Mouse (Mus musculus) megakaryocyte-erythroid progenitor cell, adult 5 weeks (primary cell): ENCODE measurements around the gene Ano9. TPM values are rescaled to one million over a fixed set of nuclear protein-coding genes. Genes with fewer than 3 reads are reported as not detected.

ENCODE experiments used
- polyA plus RNA-seq: library from polyadenylated mRNA; stranded (reverse); fragments of >175 nt; gene quantifications from 2 replicates; pipeline ENCODE4 v1.2.3, GENCODE M21; 2012

Gene Ano9
- polyA plus RNA-seq: not detected in 2 replicates

GRCm38 (mm10) chr7:141117636-141118035 is at the start of gene Ano9:
Gene Ano9 (minus strand): TSS chr7:141117806.

GRCm38 (mm10) chr7:141122245-141122644 is 4.6 kb upstream of the Ano9 start, which contains the start of gene Ptdss2:
Gene Ptdss2 (plus strand): TSS chr7:141122382.

GRCm38 (mm10) chr7:141099911-141100691 is 17.5 kb downstream of the Ano9 start, which contains the start of gene Sigirr:
Gene Sigirr (minus strand): TSS chr7:141100572.

GRCm38 (mm10) chr7:141077841-141078240 is 39.8 kb downstream of the Ano9 start, which contains the start of gene Pkp3:
Gene Pkp3 (plus strand): TSS chr7:141078218.

GRCm38 (mm10) chr7:141060426-141061242 is 57.0 kb downstream of the Ano9 start, which contains the start of gene B4galnt4:
Gene B4galnt4 (plus strand): TSS chr7:141061104.

Other genes starting within 250 kb of the Ano9 start
- gene Psmd13, start 235.8 kb downstream of the Ano9 start, polyA plus RNA-seq: 72.0 and 88.0 TPM in 2 replicates
- 87.3 and 88.0 TPM in 2 replicates for gene Sirt3, start 235.5 kb downstream of the Ano9 start, polyA plus RNA-seq
- not detected in 2 replicates for gene Cox8b, start 217.4 kb downstream of the Ano9 start, polyA plus RNA-seq
- 0.11 and 0.89 TPM in 2 replicates for gene Nlrp6, start 196.9 kb downstream of the Ano9 start, polyA plus RNA-seq
- 12.1 and 13.0 TPM in 2 replicates for gene Pgghg, start 176.4 kb downstream of the Ano9 start, polyA plus RNA-seq
- 0.30 and 0.40 TPM in 2 replicates for gene Ifitm5, start 167.5 kb downstream of the Ano9 start, polyA plus RNA-seq
- gene Gm45717, start 161.9 kb downstream of the Ano9 start, polyA plus RNA-seq: not detected in 2 replicates
- 395 and 470 TPM in 2 replicates for gene Ifitm2, start 161.8 kb downstream of the Ano9 start, polyA plus RNA-seq
- gene Ifitm1, start 150.6 kb downstream of the Ano9 start, polyA plus RNA-seq: 21.2 and 24.3 TPM in 2 replicates
- 34.6 and 44.1 TPM in 2 replicates for gene Ifitm3, start 107.0 kb downstream of the Ano9 start, polyA plus RNA-seq
- 2.4 and 4.7 TPM in 2 replicates for gene Ifitm6, start 99.9 kb downstream of the Ano9 start, polyA plus RNA-seq
- not detected in 2 replicates for gene Gm17387, start 88.7 kb downstream of the Ano9 start, polyA plus RNA-seq
- 5.3 and 7.4 TPM in 2 replicates for gene B4galnt4, start 56.7 kb downstream of the Ano9 start, polyA plus RNA-seq
- 5.2 and 6.1 TPM in 2 replicates for gene Pkp3, start 39.6 kb downstream of the Ano9 start, polyA plus RNA-seq
- gene Sigirr, start 17.2 kb downstream of the Ano9 start, polyA plus RNA-seq: 25.0 and 28.0 TPM in 2 replicates
- gene Ptdss2, start 4.6 kb upstream of the Ano9 start, polyA plus RNA-seq: 57.1 and 69.8 TPM in 2 replicates
- 24.0 and 25.0 TPM in 2 replicates for gene Rnh1, start 55.1 kb upstream of the Ano9 start, polyA plus RNA-seq
- 41.0 and 48.4 TPM in 2 replicates for gene Hras, start 76.2 kb upstream of the Ano9 start, polyA plus RNA-seq
- 6.8 and 8.0 TPM in 2 replicates for gene Lrrc56, start 76.4 kb upstream of the Ano9 start, polyA plus RNA-seq
- gene Lmntd2, start 96.3 kb upstream of the Ano9 start, polyA plus RNA-seq: 0.20 and 0.49 TPM in 2 replicates
- 13.1 and 15.1 TPM in 2 replicates for gene Rassf7, start 98.1 kb upstream of the Ano9 start, polyA plus RNA-seq
- gene Phrf1, start 111.0 kb upstream of the Ano9 start, polyA plus RNA-seq: 130 and 156 TPM in 2 replicates
- 47.5 and 78.3 TPM in 2 replicates for gene Irf7, start 148.7 kb upstream of the Ano9 start, polyA plus RNA-seq
- 0.04 TPM in 1 of 2 replicates, not detected in the other for gene Cdhr5, start 159.0 kb upstream of the Ano9 start, polyA plus RNA-seq
- not detected in 2 replicates for gene Sct, start 161.3 kb upstream of the Ano9 start, polyA plus RNA-seq
- 0.03 TPM in 1 of 2 replicates, not detected in the other for gene Drd4, start 174.2 kb upstream of the Ano9 start, polyA plus RNA-seq
- 77.8 and 93.7 TPM in 2 replicates for gene Deaf1, start 209.9 kb upstream of the Ano9 start, polyA plus RNA-seq
- gene Tmem80, start 209.9 kb upstream of the Ano9 start, polyA plus RNA-seq: 11.4 and 11.9 TPM in 2 replicates
- gene Eps8l2, start 221.1 kb upstream of the Ano9 start, polyA plus RNA-seq: 0.39 and 1.3 TPM in 2 replicates